Mouse (Mus musculus) bone marrow, adult 2 months (tissue): ENCODE results near the gene Cggbp1. TPM values are rescaled to one million over a fixed set of nuclear protein-coding genes. Genes with fewer than 3 reads are reported as not detected.

Experiments
- H3K27ac ChIP-seq: fragments of 200-500 bp; 2 replicates; pipeline ENCODE4 v1.5.1; 2012; ENCODE audit warnings: low read depth, mild to moderate bottlenecking, control low read depth, inconsistent platforms, low read length; ENCODE audit not compliant: control insufficient read depth, poor library complexity, insufficient read depth
- H3K4me1 ChIP-seq: fragments of 200-500 bp; 2 replicates; pipeline ENCODE4 v1.6.1; 2011; ENCODE audit warnings: low read length; ENCODE audit not compliant: control insufficient read depth, insufficient read depth
- H3K4me3 ChIP-seq: fragments of 200-500 bp; replicated peaks from 2 replicates; pipeline ENCODE3; 2011; ENCODE audit warnings: mild to moderate bottlenecking, low read depth, low read length, control low read depth; ENCODE audit not compliant: control insufficient read depth
- CTCF ChIP-seq: fragments of 200-500 bp; IDR thresholded peaks from 2 replicates; pipeline ENCODE4 v1.5.1; 2011; ENCODE audit warnings: low read length, control low read depth; ENCODE audit not compliant: control insufficient read depth, insufficient read depth
- POLR2A ChIP-seq: fragments of 200-500 bp; IDR thresholded peaks from 2 replicates; pipeline ENCODE4 v1.6.1; 2011; ENCODE audit warnings: low read depth, mild to moderate bottlenecking, control low read depth, low read length, borderline replicate concordance; ENCODE audit not compliant: control insufficient read depth
- WGBS: fragments of 180-500 bp; shearing (Covaris S2); methylation state at CpG from one replicate; pipeline ENCODE4 v1.1.7; 2018; 5-methylcytosine and 5-hydroxymethylcytosine counted together
- polyA plus RNA-seq: library from polyadenylated mRNA; stranded (reverse); fragments of >200 nt; gene quantifications from 2 replicates; pipeline ENCODE4 v1.2.4, GENCODE M21; 2011; ENCODE audit warnings: low replicate concordance; ENCODE audit not compliant: missing spikeins, insufficient read depth, insufficient read length

The Cggbp1 gene
- polyA plus RNA-seq, 1 experiment: 39.3 TPM

DNA sequence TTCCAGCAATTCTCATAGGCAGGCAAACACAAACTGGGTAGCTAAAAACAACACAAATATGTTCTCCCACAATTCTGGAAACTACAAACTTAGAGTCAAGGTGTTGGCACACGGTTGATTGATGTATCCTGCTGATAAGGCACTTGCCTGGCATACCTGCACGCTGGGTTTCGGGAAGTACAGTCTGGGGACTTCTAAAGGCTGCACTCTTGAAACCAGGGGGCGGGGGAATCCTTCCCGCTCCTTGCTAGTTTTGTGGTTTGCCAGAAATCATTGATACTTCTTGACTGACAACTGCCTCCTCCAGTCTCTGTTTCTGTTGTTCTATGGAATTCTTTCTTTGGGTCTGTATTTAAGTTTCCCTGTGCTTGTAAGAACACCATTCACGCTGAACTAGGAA, 16.8 kb downstream of the Cggbp1 start:
- Histone ChIP-seq H3K27ac (no peak overlapping the region), H3K4me1 (no peaks in the 10 kb centered on the region; the same call in 1 of the 2 replicates), H3K4me3 (no peak overlapping the region)
- TF ChIP-seq POLR2A (no peak), CTCF (no peak)
- 38% methylated on average over 6 of the region's 6 CpGs for WGBS

DNA sequence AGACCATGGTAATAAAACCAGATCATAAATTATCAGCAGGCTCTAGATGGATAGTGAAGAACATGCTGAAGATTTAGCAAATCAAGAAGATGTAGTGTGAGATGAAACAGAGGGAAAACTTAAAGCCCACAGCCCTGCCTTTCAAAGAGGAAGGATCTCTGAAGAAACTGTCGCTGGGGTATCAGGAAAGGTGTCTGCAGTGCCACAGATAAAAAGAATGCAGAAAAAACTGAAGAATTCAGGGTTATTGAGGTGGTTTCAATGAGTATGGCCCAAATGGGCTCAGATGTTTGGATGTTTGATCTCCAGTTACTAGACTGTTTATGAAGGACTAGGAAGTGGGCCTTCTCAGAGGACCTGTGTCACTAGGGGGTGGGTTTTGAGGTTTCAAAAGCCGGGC, 17.8 kb downstream of the Cggbp1 start:
- Histone ChIP-seq H3K4me3 (no peak overlapping the region), H3K27ac (no peak overlapping the region), H3K4me1 (no peaks in the 10 kb centered on the region; the same call in 1 of the 2 replicates)
- TF ChIP-seq POLR2A (no peak), CTCF (no peak)
- 17% methylated on average over 2 of the region's 2 CpGs for WGBS

DNA sequence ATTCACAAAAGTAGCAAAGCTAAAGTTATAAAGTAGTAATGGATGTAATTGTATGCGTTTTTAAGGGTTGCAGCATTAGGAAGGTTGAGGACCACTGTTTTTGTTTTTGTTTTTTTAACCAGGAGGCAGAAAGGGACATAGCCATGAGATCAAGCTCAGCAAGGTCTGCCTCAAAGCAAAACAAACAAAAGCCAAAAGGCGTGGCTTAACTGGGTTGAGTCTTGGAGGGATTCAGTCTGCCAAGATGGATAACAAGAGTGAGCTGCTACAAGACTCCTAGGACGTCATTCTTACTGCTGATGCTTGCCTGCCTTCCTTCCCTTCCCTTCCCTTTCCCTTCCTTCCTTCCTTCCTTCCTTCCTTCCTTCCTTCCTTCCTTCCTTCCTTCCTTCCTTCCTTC, 20.5 kb downstream of the Cggbp1 start:
- 53% methylated on average over 3 of the region's 3 CpGs for WGBS
- no peak for TF ChIP-seq POLR2A
- TF ChIP-seq CTCF: no peak
- Histone ChIP-seq H3K4me3 (no peak overlapping the region), H3K4me1 (peaks cover 2% of the 10 kb centered on the region), H3K27ac (no peak overlapping the region)

DNA sequence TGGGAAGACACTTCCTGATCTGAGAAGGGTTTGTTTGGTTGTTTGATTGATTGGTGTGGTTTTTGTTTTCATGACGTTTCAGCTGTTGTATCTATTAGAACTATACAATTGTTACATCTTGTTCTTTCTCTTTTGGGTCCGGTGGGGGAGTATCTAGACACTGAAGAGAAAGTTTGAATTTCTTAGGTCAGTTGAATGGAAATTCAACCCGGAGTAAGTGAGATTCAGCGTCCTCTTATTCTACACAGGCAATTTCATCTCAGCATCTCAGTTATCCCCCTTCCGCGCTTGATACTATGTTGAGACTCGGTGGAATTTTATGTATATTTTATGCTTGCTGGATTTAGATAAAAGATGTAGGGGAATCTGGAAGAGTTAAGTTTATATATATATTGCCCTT, 21.0 kb downstream of the Cggbp1 start:
- H3K27ac ChIP-seq: no peak overlapping the region
- TF ChIP-seq POLR2A: no peak
- TF ChIP-seq CTCF: no peak
- H3K4me1 ChIP-seq: peaks cover 2% of the 10 kb centered on the region
- WGBS: 2% methylated on average over 7 of the region's 7 CpGs
- H3K4me3 ChIP-seq: no peak overlapping the region

- peaks cover 2% of the 10 kb centered on the region for H3K4me1 ChIP-seq
- under 1% methylated on average over 29 of the region's 29 CpGs for WGBS
- peak overlapping the region; percentile 93 for H3K27ac ChIP-seq
- TF ChIP-seq CTCF (no peak), POLR2A (0 out of 2 replicates have a peak, but pooled peaks have one; percentile 30)
- H3K4me3 ChIP-seq: peak overlapping the region; percentile 85
Observed at GRCm38 (mm10) chr16:64873416-64874305, 21.9 kb downstream of the Cggbp1 start.

DNA sequence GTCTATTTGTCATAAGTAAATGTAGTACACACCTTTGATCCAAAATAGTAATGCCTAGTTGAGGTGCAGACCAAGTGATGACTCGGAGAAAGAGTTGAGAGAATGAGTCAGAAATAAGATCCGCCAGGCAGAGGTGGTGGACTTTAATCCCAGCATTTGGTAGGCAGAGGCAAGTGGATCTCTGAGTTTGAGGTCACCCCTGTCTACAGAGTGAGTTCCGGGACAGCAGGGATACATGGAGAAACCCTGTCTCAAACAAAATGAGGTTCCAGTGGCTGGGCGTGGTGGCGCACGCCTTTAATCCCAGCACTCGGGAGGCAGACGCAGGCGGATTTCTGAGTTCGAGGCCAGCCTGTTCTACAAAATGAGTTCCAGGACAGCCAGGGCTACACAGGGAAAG, 23.6 kb downstream of the Cggbp1 start:
- H3K4me3 ChIP-seq: no peak overlapping the region
- peaks cover 2% of the 10 kb centered on the region for H3K4me1 ChIP-seq
- no peak overlapping the region for H3K27ac ChIP-seq
- TF ChIP-seq POLR2A: no peak
- no peak for TF ChIP-seq CTCF
- whole genome bisulfite sequencing: 92% methylated on average over 10 of the region's 10 CpGs

DNA sequence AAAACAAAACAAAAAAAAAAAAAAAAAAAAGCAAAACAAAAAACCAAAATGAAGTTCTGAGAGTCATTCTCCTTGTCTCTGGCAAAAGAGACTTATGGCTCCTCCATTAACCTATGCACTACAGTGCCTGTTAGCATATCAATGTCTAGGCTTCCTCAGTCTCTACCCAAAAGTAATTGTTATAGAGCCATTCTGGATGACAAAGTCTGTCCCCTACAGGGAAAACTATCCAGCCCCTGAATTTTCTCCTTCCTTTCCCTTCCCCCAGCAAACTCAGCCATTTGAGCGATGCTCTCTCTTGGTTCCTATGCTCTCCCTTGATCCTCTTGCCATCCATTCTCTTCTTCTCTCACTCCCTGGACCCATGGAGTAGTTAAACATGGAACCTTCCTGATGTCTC, 24.0 kb downstream of the Cggbp1 start:
- Histone ChIP-seq H3K4me3 (no peak overlapping the region), H3K27ac (no peak overlapping the region), H3K4me1 (peaks cover 2% of the 10 kb centered on the region)
- no peak for TF ChIP-seq CTCF
- TF ChIP-seq POLR2A: no peak
- 92% methylated on average over 1 of the region's 1 CpGs for WGBS

- TF ChIP-seq POLR2A (no peak), CTCF (no peak)
- H3K4me3 ChIP-seq: no peak overlapping the region
- peaks cover 2% of the 10 kb centered on the region for H3K4me1 ChIP-seq
- H3K27ac ChIP-seq: peak overlapping the region; percentile 54; the same call in 1 of the 2 replicates
- 22% methylated on average over 4 of the region's 4 CpGs for WGBS
Observed at GRCm38 (mm10) chr16:64876631-64877265, 25.0 kb downstream of the Cggbp1 start.

GRCm38 (mm10) chr16:64877314-64877713, 25.5 kb downstream of the Cggbp1 start:
- 72% methylated on average over 3 of the region's 3 CpGs for WGBS
- Histone ChIP-seq H3K4me3 (no peak overlapping the region), H3K4me1 (peaks cover 2% of the 10 kb centered on the region), H3K27ac (no peak overlapping the region)
- no peak for TF ChIP-seq CTCF
- no peak for TF ChIP-seq POLR2A
